Mouse (Mus musculus): ENCODE data around the gene Ppme1.

- TF ChIP-seq POLR2AphosphoS2 (IDR thresholded peaks at IDR 0.05; ENCODE audit: low read length) (no peak), POLR2A (IDR thresholded peaks at IDR 0.05; ENCODE audit: control insufficient read depth in 1 of 2, insufficient read depth in 1 of 2, low read depth in 1 of 2, low read length in 2 of 2, poor library complexity in 1 of 2) (no peak), CTCF (IDR thresholded peaks at IDR 0.05 in 2 of 3, conservative IDR thresholded peaks at IDR 0.05 in 1 of 3; ENCODE audit: control insufficient read depth in 1 of 3, insufficient read depth in 1 of 3, low read depth in 2 of 3, low read length in 3 of 3, poor library complexity in 1 of 3, severe bottlenecking in 1 of 3) (no peak), POLR2AphosphoS5 (IDR thresholded peaks at IDR 0.05; ENCODE audit: borderline replicate concordance, low read depth, low read length) (no peak), ELF1 (IDR thresholded peaks at IDR 0.05; ENCODE audit: low read depth, low read length) (no peak), RAD21 (IDR thresholded peaks at IDR 0.05; ENCODE audit: low read depth, low read length) (no peak), ZNF384 (IDR thresholded peaks at IDR 0.05; ENCODE audit: low read depth, low read length) (no peak), CHD1 (IDR thresholded peaks at IDR 0.05; ENCODE audit: low read depth, low read length) (no peak), ZMIZ1 (IDR thresholded peaks at IDR 0.05; ENCODE audit: low read depth, low read length) (no peak), TCF12 (IDR thresholded peaks at IDR 0.05; ENCODE audit: low read depth, low read length) (no peak), USF1 (IDR thresholded peaks at IDR 0.05; ENCODE audit: low read depth, low read length) (no peak), MEF2A (IDR thresholded peaks at IDR 0.05; ENCODE audit: extremely low read depth, insufficient replicate concordance, low read depth, low read length, poor library complexity, severe bottlenecking) (no peak), CHD2 (IDR thresholded peaks at IDR 0.05; ENCODE audit: low read length) (no peak)
Measured at GRCm38 (mm10) chr7:100402715-100403114, 30.6 kb upstream of the Ppme1 start.

Data from MEL (cell line).